Mouse (Mus musculus): ENCODE measurements around the gene Diaph3. TPM values are rescaled to one million over a fixed set of nuclear protein-coding genes. Genes with fewer than 3 reads are reported as not detected.

The Diaph3 gene
- total and polyA plus RNA-seq, 2 experiments from 2014 or later, result 3.8 to 6.5 TPM

DNA sequence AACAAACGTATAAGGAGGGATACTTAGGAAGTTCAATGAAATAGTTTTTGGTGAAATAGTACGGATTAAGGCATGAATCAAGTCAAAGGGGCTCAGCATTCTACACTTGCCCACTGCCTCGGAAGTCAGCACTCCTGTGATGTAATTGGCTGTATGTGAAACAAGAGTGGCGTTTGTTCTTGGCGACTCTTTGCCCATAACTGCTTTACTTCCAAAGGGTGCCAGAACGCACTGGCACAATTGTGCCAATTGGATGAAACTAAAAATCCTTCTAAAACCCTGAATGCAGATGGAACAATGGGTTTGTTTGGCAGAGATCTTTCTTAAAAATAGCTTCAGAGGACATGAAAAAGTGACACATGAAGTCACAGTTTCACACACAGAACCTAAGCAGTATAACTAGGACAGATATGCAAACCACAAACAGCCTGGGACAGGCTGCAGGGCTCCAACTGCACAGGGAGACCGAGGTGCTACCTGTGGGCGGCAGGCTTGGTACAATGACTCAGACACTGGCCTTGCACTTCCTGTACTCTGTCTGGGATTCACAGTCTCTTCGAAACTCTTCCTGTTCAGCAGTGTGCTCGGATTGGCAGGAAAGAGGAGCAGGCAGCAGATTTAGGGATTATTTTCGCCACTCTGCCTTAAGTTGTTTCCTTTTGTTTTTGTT lies 279.6 kb downstream of the Diaph3 start:
- WGBS, result 73% methylated on average over 11 of the region's 11 CpGs
- Histone ChIP-seq H3K36me3 (replicated peaks; ENCODE audit: control insufficient read depth, insufficient read depth, low read length) (no peaks in the 10 kb centered on the region; the same call in 1 of the 2 replicates), H3K4me2 (ENCODE audit: low read depth, low read length) (no peak overlapping the region), H3K27me3 (ENCODE audit: control insufficient read depth, insufficient read depth, low read length) (no peaks in the 10 kb centered on the region), H3K4me3 (ENCODE audit: low read depth, low read length) (no peak overlapping the region), H3K9ac (replicated peaks; ENCODE audit: low read depth, low read length) (no peak overlapping the region), H3K4me1 (ENCODE audit: control insufficient read depth, insufficient read depth) (no peaks in the 10 kb centered on the region), H3K9me3 (replicated peaks; ENCODE audit: control insufficient read depth, low read length) (no peaks in the 10 kb centered on the region), H3K27ac (ENCODE audit: low read depth) (no peak overlapping the region)
- no peak for TF ChIP-seq EP300 (IDR thresholded peaks at IDR 0.05; ENCODE audit: low read depth)
- no peak for TF ChIP-seq CTCF (IDR thresholded peaks at IDR 0.05; ENCODE audit: low read depth)
- no peak for ATAC-seq (ENCODE audit: insufficient read depth, low read depth)
- no peak for DNase-seq (ENCODE audit: low spot score)

DNA sequence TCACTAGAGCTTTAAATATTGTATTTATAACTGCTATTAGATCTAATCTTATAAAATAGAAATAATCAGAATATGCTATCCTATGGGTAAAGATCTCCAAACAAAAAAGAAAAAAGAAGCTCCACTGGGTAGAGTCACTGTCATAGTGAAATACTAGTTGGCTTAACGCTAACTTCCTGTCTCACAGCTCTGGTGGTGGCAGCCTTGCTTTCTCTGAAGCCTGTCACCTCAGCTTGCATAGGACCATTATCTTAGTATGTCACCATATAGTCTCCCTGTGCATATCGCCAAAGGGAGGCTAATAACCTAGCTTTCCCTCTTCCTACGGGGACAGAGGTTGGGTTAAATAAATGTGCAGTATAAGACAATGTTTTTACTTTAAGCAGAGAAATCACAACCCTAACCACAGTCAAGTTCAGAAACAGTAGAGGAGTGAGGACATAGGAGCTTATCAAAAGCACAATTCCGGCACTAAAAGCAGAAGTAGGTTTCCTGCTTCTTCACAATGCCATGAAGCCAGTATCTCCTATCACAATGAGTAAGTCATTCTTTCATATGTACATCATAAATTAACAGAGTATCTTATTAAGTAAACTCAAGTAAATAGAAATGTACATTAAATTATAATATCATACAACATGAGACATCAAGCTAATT lies 293.8 kb downstream of the Diaph3 start:
- WGBS, result 63% methylated on average over 4 of the region's 4 CpGs
- TF ChIP-seq CTCF (IDR thresholded peaks at IDR 0.05; ENCODE audit: low read depth) (no peak), EP300 (IDR thresholded peaks at IDR 0.05; ENCODE audit: low read depth) (no peak)

DNA sequence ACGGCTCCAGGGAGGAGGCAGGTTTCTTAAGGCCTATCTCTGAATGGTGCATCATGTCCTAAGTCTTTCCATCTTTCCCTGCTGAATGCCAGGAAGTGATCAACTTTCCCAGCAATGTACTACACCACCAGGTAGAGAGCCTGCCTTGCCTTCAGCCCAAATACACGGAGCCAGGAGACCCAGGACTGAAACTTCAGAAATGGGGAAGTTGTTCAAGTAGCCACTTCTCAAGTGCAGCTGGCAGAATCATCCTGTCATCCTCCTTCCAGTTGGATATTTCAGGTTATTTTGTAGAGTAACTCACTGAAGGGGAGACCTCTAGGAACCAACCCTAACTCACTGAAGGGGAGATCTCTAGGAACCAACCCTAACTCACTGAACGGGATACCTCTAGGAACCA lies 297.0 kb downstream of the Diaph3 start:
- Histone ChIP-seq H3K36me3 (replicated peaks; ENCODE audit: control insufficient read depth, insufficient read depth, low read length) (no peaks in the 10 kb centered on the region), H3K4me3 (ENCODE audit: low read depth, low read length) (no peak overlapping the region), H3K27ac (ENCODE audit: low read depth) (no peak overlapping the region), H3K9ac (replicated peaks; ENCODE audit: low read depth, low read length) (no peak overlapping the region), H3K4me1 (ENCODE audit: control insufficient read depth, insufficient read depth) (no peaks in the 10 kb centered on the region), H3K4me2 (ENCODE audit: low read depth, low read length) (no peak overlapping the region), H3K9me3 (replicated peaks; ENCODE audit: control insufficient read depth, low read length) (no peaks in the 10 kb centered on the region), H3K27me3 (ENCODE audit: control insufficient read depth, insufficient read depth, low read length) (no peaks in the 10 kb centered on the region)
- DNase-seq (ENCODE audit: low spot score) (no peak), ATAC-seq (ENCODE audit: insufficient read depth, low read depth) (no peak)
- TF ChIP-seq CTCF (IDR thresholded peaks at IDR 0.05; ENCODE audit: low read depth), result no peak
- no peak for TF ChIP-seq EP300 (IDR thresholded peaks at IDR 0.05; ENCODE audit: low read depth)
- WGBS, result 82% methylated on average over 3 of the region's 3 CpGs

More for the DNA sequence above, 293.8 kb downstream of the Diaph3 start:
- DNase-seq (ENCODE audit: low spot score) (no peak), ATAC-seq (ENCODE audit: insufficient read depth, low read depth) (no peak)
- no peaks in the 10 kb centered on the region for H3K27me3 ChIP-seq (ENCODE audit: control insufficient read depth, insufficient read depth, low read length)
- H3K36me3 ChIP-seq (replicated peaks; ENCODE audit: control insufficient read depth, insufficient read depth, low read length), result no peaks in the 10 kb centered on the region
- H3K4me3 ChIP-seq (ENCODE audit: low read depth, low read length), result no peak overlapping the region
- no peaks in the 10 kb centered on the region for H3K9me3 ChIP-seq (replicated peaks; ENCODE audit: control insufficient read depth, low read length)
- H3K4me1 ChIP-seq (ENCODE audit: control insufficient read depth, insufficient read depth), result no peaks in the 10 kb centered on the region
- no peak overlapping the region for H3K9ac ChIP-seq (replicated peaks; ENCODE audit: low read depth, low read length)
- H3K27ac ChIP-seq (ENCODE audit: low read depth), result no peak overlapping the region
- H3K4me2 ChIP-seq (ENCODE audit: low read depth, low read length), result no peak overlapping the region

DNA sequence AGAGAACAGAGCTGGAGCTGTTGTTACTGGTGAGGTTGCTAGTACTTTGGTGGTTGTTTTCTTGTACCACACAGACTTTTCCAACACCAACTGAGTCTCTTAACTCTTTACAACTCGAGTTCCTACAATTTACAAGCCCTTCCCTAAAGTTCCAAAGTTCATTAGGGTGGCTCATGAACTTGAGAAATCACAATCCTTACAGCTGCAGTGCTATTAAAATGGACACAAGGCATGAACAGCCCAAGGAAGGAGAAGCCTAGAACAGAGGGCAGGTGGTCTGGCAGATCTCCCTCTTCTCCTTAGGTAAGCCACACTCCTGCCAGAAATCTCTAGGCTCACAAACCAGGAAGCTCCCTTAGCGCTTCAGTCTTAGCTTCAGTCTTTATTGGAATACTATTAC lies 303.4 kb downstream of the Diaph3 start:
- Histone ChIP-seq H3K4me3 (ENCODE audit: low read depth, low read length) (no peak overlapping the region), H3K4me2 (ENCODE audit: low read depth, low read length) (no peak overlapping the region), H3K9me3 (replicated peaks; ENCODE audit: control insufficient read depth, low read length) (no peaks in the 10 kb centered on the region), H3K4me1 (ENCODE audit: control insufficient read depth, insufficient read depth) (no peaks in the 10 kb centered on the region), H3K27me3 (ENCODE audit: control insufficient read depth, insufficient read depth, low read length) (no peaks in the 10 kb centered on the region), H3K9ac (replicated peaks; ENCODE audit: low read depth, low read length) (no peak overlapping the region), H3K36me3 (replicated peaks; ENCODE audit: control insufficient read depth, insufficient read depth, low read length) (no peaks in the 10 kb centered on the region), H3K27ac (ENCODE audit: low read depth) (no peak overlapping the region)
- ATAC-seq (ENCODE audit: insufficient read depth, low read depth) (no peak), DNase-seq (ENCODE audit: low spot score) (no peak)
- TF ChIP-seq EP300 (IDR thresholded peaks at IDR 0.05; ENCODE audit: low read depth) (no peak), CTCF (IDR thresholded peaks at IDR 0.05; ENCODE audit: low read depth) (no peak)
- WGBS, result 65% methylated on average over 2 of the region's 2 CpGs

DNA sequence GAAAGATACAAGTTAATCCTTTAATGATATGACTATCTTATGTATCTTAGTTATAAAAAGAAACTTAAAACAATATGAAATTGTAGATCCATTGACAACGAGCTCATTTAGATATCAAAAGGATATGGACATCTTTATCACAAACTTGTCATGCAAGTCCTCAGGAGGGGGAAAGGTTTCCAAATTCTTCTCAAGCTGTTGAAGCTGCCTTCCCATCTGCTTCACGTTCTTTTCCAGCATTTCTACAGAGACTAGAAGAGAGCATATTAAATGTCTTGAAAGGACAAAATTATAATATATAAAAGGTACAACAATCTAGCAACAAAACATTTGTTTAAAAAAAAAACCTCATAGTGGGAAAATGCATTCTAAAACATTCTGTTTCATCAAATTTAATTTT lies 306.2 kb downstream of the Diaph3 start:
- no peak overlapping the region for H3K4me2 ChIP-seq (ENCODE audit: low read depth, low read length)
- no peak overlapping the region for H3K27ac ChIP-seq (ENCODE audit: low read depth)
- TF ChIP-seq CTCF (IDR thresholded peaks at IDR 0.05; ENCODE audit: low read depth) (no peak), EP300 (IDR thresholded peaks at IDR 0.05; ENCODE audit: low read depth) (no peak)
- no peaks in the 10 kb centered on the region for H3K4me1 ChIP-seq (ENCODE audit: control insufficient read depth, insufficient read depth)
- no peak overlapping the region for H3K9ac ChIP-seq (replicated peaks; ENCODE audit: low read depth, low read length)
- H3K4me3 ChIP-seq (ENCODE audit: low read depth, low read length), result no peak overlapping the region
- WGBS, result 74% methylated on average over 2 of the region's 2 CpGs
- DNase-seq (ENCODE audit: low spot score) (no peak), ATAC-seq (ENCODE audit: insufficient read depth, low read depth) (no peak)
- no peaks in the 10 kb centered on the region for H3K36me3 ChIP-seq (replicated peaks; ENCODE audit: control insufficient read depth, insufficient read depth, low read length)
- no peaks in the 10 kb centered on the region for H3K9me3 ChIP-seq (replicated peaks; ENCODE audit: control insufficient read depth, low read length)
- H3K27me3 ChIP-seq (ENCODE audit: control insufficient read depth, insufficient read depth, low read length), result no peaks in the 10 kb centered on the region

All from heart, postnatal 0 days (tissue).